Mouse (Mus musculus): ENCODE data around the gene 2310039H08Rik.

DNA sequence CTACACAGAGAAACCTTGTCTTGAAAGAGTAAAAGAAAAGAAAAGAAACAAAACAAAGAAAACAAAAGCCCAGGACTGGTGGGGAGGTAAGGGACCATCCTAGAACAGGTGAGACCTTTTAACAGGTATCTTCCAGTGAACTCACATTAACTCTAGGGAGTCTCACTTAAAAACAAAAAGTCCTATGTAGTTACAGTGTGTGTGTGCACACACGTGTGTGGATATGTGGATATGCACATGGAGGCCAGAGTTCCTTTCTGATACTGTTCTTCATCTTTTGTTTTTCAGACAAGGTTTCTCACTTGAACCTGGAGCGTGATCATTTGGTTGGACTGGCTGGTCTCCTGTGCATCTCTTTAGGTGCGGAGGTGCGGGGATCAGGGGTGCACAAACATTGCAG, 21.9 kb upstream of the 2310039H08Rik start:
- TF ChIP-seq CTCF (IDR thresholded peaks at IDR 0.05; ENCODE audit: insufficient read depth, low read length) = no peak
- no peak for TF ChIP-seq POLR2A (IDR thresholded peaks at IDR 0.05; ENCODE audit: borderline replicate concordance, extremely low read depth, low read depth, low read length)
